Mouse (Mus musculus) embryonic facial prominence, embryonic 10.5 days (tissue): Measurements from ENCODE around the gene a. TPM values are rescaled to one million over a fixed set of nuclear protein-coding genes. Genes with fewer than 3 reads are reported as not detected.

ENCODE experiments used
- DNase-seq: peaks from one replicate; pipeline ENCODE4 v3.0.0-alpha.2; 2017; ENCODE audit warnings: low spot score
- H3K27ac ChIP-seq: fragments of 300-500 bp; sonication (generic); replicated peaks from 2 replicates; pipeline ENCODE4 v1.5.1; 2016; ENCODE audit warnings: mild to moderate bottlenecking
- H3K27me3 ChIP-seq: fragments of 300-500 bp; sonication (generic); replicated peaks from 2 replicates; pipeline ENCODE4 v1.6.1; 2016; ENCODE audit warnings: low read depth, mild to moderate bottlenecking; ENCODE audit not compliant: poor library complexity, severe bottlenecking
- H3K36me3 ChIP-seq: fragments of 300-500 bp; sonication (generic); replicated peaks from 2 replicates; pipeline ENCODE4 v1.6.1; 2016; ENCODE audit warnings: mild to moderate bottlenecking, moderate library complexity
- H3K4me1 ChIP-seq: fragments of 300-500 bp; sonication (generic); 2 replicates; pipeline ENCODE4 v1.6.1; 2016
- H3K4me3 ChIP-seq: fragments of 300-500 bp; sonication (generic); 2 replicates; pipeline ENCODE4 v1.5.1; 2016; ENCODE audit warnings: mild to moderate bottlenecking, moderate library complexity
- H3K9me3 ChIP-seq: fragments of 300-500 bp; sonication (generic); 2 replicates; pipeline ENCODE4 v1.6.1; 2016; ENCODE audit warnings: mild to moderate bottlenecking
- WGBS: fragments of 180-500 bp; shearing (Covaris S2); methylation state at CpG from one replicate; pipeline ENCODE4 v1.1.7; 2016; 5-methylcytosine and 5-hydroxymethylcytosine counted together
- polyA plus RNA-seq: library from polyadenylated mRNA; unstranded; fragments of >200 nt; fragmentation: Nextera tagmentation; extraction: Ambion mirVana; gene quantifications from 2 replicates; pipeline ENCODE4 v1.2.1, GENCODE M21; 2016

The a gene
- polyA plus RNA-seq, 1 experiment from 2014 or later: 2.3 TPM

GRCm38 (mm10) chr2:154820346-154820745 lies 29.1 kb downstream of the a start:
- Histone ChIP-seq H3K4me3 (no peak overlapping the region), H3K27me3 (no peaks in the 10 kb centered on the region), H3K9me3 (no peaks in the 10 kb centered on the region), H3K4me1 (peaks cover 18% of the 10 kb centered on the region), H3K27ac (no peak overlapping the region), H3K36me3 (peaks cover 17% of the 10 kb centered on the region)
- WGBS: 93% methylated on average over 1 of the region's 1 CpGs
- no peak for DNase-seq

- no peak for DNase-seq
- Histone ChIP-seq H3K4me1 (no peaks in the 10 kb centered on the region), H3K27me3 (no peaks in the 10 kb centered on the region), H3K27ac (no peak overlapping the region), H3K36me3 (peaks cover 27% of the 10 kb centered on the region), H3K9me3 (no peaks in the 10 kb centered on the region), H3K4me3 (no peak overlapping the region)
- WGBS: 88% methylated on average over 1 of the region's 1 CpGs
Measured at GRCm38 (mm10) chr2:154826054-154826538, 34.9 kb downstream of the a start.

GRCm38 (mm10) chr2:154827521-154827920 lies 36.3 kb downstream of the a start:
- Histone ChIP-seq H3K27ac (no peak overlapping the region), H3K27me3 (no peaks in the 10 kb centered on the region), H3K4me3 (no peak overlapping the region), H3K36me3 (peaks cover 27% of the 10 kb centered on the region), H3K4me1 (no peaks in the 10 kb centered on the region), H3K9me3 (no peaks in the 10 kb centered on the region)
- WGBS: 69% methylated on average over 4 of the region's 4 CpGs
- no peak for DNase-seq

GRCm38 (mm10) chr2:154832471-154832870 lies 41.3 kb downstream of the a start:
- Histone ChIP-seq H3K27me3 (no peaks in the 10 kb centered on the region), H3K4me3 (no peak overlapping the region), H3K36me3 (peaks cover 40% of the 10 kb centered on the region), H3K4me1 (no peaks in the 10 kb centered on the region), H3K27ac (no peak overlapping the region), H3K9me3 (no peaks in the 10 kb centered on the region)
- no peak for DNase-seq
- WGBS: 87% methylated on average over 4 of the region's 4 CpGs

GRCm38 (mm10) chr2:154834149-154834865 lies 43.1 kb downstream of the a start:
- no peak overlapping the region for H3K27ac ChIP-seq
- no peak overlapping the region for H3K4me3 ChIP-seq
- peaks cover 7% of the 10 kb centered on the region; the same call in 1 of the 2 replicates for H3K9me3 ChIP-seq
- 96% methylated on average over 6 of the region's 6 CpGs for WGBS
- no peaks in the 10 kb centered on the region for H3K27me3 ChIP-seq
- H3K4me1 ChIP-seq: no peaks in the 10 kb centered on the region
- peaks cover 57% of the 10 kb centered on the region for H3K36me3 ChIP-seq
- no peak for DNase-seq

- H3K36me3 ChIP-seq: peaks cover 75% of the 10 kb centered on the region
Measured at GRCm38 (mm10) chr2:154836537-154836936, 45.3 kb downstream of the a start.

GRCm38 (mm10) chr2:154848086-154848485 lies 56.9 kb downstream of the a start:
- H3K36me3 ChIP-seq: peaks cover 67% of the 10 kb centered on the region
- no peaks in the 10 kb centered on the region for H3K27me3 ChIP-seq
- no peak overlapping the region for H3K4me3 ChIP-seq
- no peak for DNase-seq
- H3K4me1 ChIP-seq: no peaks in the 10 kb centered on the region
- H3K9me3 ChIP-seq: no peaks in the 10 kb centered on the region
- H3K27ac ChIP-seq: no peak overlapping the region

More at GRCm38 (mm10) chr2:154836537-154836936, 45.3 kb downstream of the a start:
- H3K4me3 ChIP-seq: no peak overlapping the region
- no peaks in the 10 kb centered on the region for H3K27me3 ChIP-seq
- 90% methylated on average over 2 of the region's 2 CpGs for whole genome bisulfite sequencing
- H3K27ac ChIP-seq: no peak overlapping the region
- no peaks in the 10 kb centered on the region for H3K4me1 ChIP-seq
- H3K9me3 ChIP-seq: peaks cover 20% of the 10 kb centered on the region; the same call in 1 of the 2 replicates
- no peak for DNase-seq

GRCm38 (mm10) chr2:154855383-154855782 lies 64.2 kb downstream of the a start:
- Histone ChIP-seq H3K36me3 (peaks cover 50% of the 10 kb centered on the region), H3K27me3 (no peaks in the 10 kb centered on the region), H3K27ac (no peak overlapping the region), H3K4me1 (no peaks in the 10 kb centered on the region), H3K4me3 (no peak overlapping the region), H3K9me3 (no peaks in the 10 kb centered on the region)
- DNase-seq: no peak
- 93% methylated on average over 1 of the region's 1 CpGs for WGBS

GRCm38 (mm10) chr2:154863672-154864071 lies 72.5 kb downstream of the a start:
- no peaks in the 10 kb centered on the region for H3K4me1 ChIP-seq
- no peak for DNase-seq
- H3K4me3 ChIP-seq: no peak overlapping the region
- no peaks in the 10 kb centered on the region for H3K27me3 ChIP-seq
- H3K9me3 ChIP-seq: no peaks in the 10 kb centered on the region
- H3K27ac ChIP-seq: no peak overlapping the region
- WGBS: 93% methylated on average over 13 of the region's 13 CpGs
- peaks cover 100% of the 10 kb centered on the region for H3K36me3 ChIP-seq

- no peak overlapping the region for H3K27ac ChIP-seq
- H3K36me3 ChIP-seq: peaks cover 100% of the 10 kb centered on the region
- no peaks in the 10 kb centered on the region for H3K27me3 ChIP-seq
- H3K9me3 ChIP-seq: no peaks in the 10 kb centered on the region
- no peak for DNase-seq
- no peak overlapping the region for H3K4me3 ChIP-seq
- no peaks in the 10 kb centered on the region for H3K4me1 ChIP-seq
- WGBS: 86% methylated on average over 3 of the region's 3 CpGs
Measured at GRCm38 (mm10) chr2:154865696-154866095, 74.5 kb downstream of the a start.

- no peak overlapping the region for H3K27ac ChIP-seq
- WGBS: 93% methylated on average over 1 of the region's 1 CpGs
- H3K9me3 ChIP-seq: no peaks in the 10 kb centered on the region
- H3K36me3 ChIP-seq: peaks cover 98% of the 10 kb centered on the region
- no peak overlapping the region for H3K4me3 ChIP-seq
- H3K4me1 ChIP-seq: no peaks in the 10 kb centered on the region
- no peaks in the 10 kb centered on the region for H3K27me3 ChIP-seq
- no peak for DNase-seq
Measured at GRCm38 (mm10) chr2:154868106-154868505, 76.9 kb downstream of the a start.

GRCm38 (mm10) chr2:154869954-154870641 lies 78.9 kb downstream of the a start:
- no peaks in the 10 kb centered on the region for H3K9me3 ChIP-seq
- no peak overlapping the region for H3K4me3 ChIP-seq
- H3K4me1 ChIP-seq: no peaks in the 10 kb centered on the region
- no peak overlapping the region for H3K27ac ChIP-seq
- peaks cover 98% of the 10 kb centered on the region for H3K36me3 ChIP-seq
- no peak for DNase-seq
- H3K27me3 ChIP-seq: no peaks in the 10 kb centered on the region

GRCm38 (mm10) chr2:154876621-154877020 lies 85.4 kb downstream of the a start:
- H3K36me3 ChIP-seq: peaks cover 98% of the 10 kb centered on the region
- H3K9me3 ChIP-seq: no peaks in the 10 kb centered on the region
- 89% methylated on average over 2 of the region's 2 CpGs for WGBS
- DNase-seq: no peak
- H3K4me1 ChIP-seq: no peaks in the 10 kb centered on the region
- H3K27me3 ChIP-seq: no peaks in the 10 kb centered on the region
- no peak overlapping the region for H3K4me3 ChIP-seq
- H3K27ac ChIP-seq: no peak overlapping the region
